Mouse (Mus musculus) adrenal gland, adult 8-10 months (tissue): Measurements from ENCODE around the gene Ehbp1l1. TPM values are rescaled to one million over a fixed set of nuclear protein-coding genes. Genes with fewer than 3 reads are reported as not detected.

Source experiments
- DNase-seq: peaks from one replicate; pipeline ENCODE4 v3.0.0; 2022
- microRNA-seq, 2 experiments: library from miRNA; unstranded; fragments of <30 nt; microRNA quantifications; one replicate each; pipeline ENCODE4 v1.2.0; 2022
- total RNA-seq, 4 experiments: library from RNA; stranded (reverse); gene quantifications; 2 replicates each; pipeline ENCODE4 v1.2.4; 2022

Ehbp1l1 gene
- total RNA-seq, 4 experiments from 2014 or later: 24.9 to 39.2 (median 32.8) TPM

DNA sequence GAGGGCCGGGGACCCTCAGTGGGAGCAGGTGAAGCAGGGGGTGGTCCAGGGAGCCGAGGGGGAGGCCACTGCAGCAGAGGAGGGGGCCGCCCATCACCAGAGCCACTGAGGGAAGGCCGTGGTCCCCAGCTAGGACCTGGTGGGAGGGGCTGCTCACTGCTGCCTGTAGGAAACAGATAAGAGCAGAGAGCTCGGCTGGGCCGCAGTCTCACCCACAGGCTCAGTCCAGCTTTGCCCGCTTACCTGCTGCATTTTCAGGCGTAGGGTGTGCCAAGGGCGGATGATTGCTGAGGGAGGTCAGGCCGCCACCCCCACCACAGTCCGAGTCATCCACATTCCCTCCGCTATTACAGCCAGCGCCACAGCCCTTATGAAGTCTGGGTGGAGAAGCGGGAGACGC, 60.7 kb downstream of the Ehbp1l1 start:
- no peak for DNase-seq

DNA sequence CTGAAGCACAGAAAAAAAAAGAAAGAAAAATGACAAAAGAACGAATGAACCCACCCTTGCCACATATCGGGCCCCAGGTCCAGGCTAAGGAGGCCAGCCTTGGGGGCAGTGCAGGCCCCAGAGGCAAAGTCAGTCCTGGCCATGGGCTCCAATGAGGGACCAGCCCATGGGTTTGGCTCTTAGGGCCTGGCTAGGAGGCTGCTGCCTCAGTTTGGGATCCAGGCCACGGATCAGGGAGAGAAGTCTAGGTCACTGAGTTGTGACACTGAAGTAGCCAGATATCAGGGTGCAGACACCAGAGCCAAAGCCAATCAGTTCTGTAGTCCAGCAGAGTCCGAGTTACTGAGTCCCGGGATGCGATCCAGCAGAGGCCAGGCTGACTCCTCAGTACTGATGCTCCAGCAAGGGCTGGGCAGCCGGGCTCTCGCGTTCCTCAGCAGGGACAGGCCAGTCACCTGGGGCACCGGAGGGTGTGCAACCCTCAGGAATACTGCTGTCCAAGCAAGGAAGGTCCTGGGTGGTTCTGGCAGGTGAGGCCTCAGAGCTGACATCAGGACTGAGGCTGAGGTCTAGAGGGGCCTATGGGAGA, 61.4 kb downstream of the Ehbp1l1 start:
- no peak for DNase-seq

DNA sequence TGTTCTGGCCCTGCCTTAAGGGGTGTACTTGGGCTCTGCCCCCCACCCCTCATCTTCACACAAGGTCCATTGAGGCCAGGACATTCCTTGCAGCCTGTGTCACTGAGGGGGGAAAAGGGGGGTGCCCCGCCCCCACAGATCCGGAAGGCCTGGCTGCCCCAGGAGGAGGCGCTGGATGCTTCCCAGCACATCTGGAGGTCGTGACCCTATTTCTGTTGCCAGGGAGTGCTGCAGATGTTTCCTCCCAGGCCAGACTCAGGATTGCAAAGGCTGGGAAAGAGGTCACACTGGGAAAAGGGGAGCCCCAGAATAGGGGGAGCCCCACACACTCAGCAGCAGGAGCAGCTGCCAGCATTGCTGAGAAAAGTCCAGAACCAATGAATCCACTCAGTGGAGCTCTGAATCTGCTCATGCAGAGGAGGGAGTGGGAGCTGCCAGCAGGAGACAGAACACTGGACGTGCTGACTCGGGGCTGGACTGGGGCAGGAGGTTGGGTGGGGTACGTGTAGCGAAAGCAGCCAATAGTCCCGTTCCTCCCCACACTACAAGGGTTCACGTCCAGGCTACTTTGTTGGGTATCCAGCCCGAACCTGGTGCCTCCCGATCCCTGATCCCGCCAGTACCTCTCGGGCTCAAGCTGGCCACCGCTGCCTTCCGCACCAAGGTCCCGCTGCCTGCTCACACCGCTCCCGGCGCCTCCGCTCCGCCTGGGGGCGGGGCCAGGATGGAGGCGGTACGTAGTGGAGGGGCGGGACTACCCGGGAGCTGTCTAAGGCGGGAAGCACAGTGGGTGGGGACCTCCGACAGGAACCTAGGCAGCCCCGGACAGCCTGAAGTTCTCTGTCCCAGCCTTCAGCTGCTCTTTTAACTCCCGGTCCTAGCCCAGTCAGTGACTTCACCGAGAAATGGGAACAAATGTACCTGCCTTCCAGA, 62.9 kb downstream of the Ehbp1l1 start, which contains the start of gene Sipa1:
Gene Sipa1 (minus strand): TSS at position 727 of the 933 bp plus-strand sequence.
- peak; percentile 93 for DNase-seq

DNA sequence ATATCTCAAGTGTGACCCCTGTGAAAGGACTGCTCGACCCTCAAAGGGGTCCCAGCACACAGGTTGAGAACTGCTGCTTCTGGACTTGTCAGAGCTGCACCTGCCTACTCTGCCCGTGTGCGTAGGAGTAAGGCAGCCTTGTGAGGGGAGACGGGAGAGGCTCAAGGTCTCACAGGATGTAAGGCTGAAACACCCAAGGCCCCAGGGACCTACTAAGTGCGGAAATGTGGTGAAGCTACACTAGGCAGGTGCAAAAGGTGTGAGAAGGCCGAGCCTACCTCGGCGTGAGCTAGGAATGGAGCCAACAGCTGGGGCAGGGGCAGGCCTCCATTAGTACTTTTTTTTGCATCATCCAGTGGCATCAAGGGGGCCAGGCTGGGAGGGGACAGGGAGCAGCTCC, 63.8 kb downstream of the Ehbp1l1 start:
- no peak for DNase-seq

DNA sequence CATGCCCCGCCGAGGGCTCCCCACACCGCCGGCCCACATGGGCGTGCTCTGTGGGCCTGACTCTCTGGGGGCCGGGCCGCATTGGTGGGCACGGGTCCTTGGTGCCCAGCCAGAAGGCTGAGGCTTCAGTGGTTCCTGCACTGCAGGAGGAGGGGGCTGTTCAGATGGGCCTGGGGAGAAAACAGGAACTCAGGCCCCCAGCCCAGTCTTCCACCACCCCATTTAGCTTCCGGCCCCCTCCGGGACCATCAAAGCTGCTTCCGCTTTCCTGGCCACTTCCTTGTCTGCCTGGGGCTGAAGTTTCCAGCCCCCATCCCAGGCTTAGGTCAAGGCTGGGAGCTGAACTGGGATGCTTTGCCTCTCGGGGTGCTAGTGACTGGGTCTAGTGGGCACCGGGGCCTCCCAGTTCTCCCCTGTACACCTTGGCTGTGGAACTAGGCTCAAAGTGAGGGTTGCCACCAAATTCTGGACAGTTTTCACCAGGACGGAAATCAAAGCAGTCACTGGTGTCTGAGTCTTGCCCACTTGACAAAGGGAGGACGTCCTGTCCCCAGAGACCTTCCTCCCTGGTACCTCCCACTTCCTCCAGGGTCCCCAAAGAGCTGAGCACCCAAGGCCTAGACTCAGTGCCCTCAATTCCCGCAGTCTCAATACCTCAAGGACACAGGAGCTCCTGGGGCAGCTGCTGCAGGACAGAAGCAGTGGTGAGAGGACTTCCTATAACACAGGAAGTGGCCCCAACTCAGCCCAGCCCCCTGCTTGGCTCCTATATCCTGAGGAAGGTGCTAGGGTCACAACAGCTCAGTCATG, 65.0 kb downstream of the Ehbp1l1 start:
- no peak for DNase-seq

Small RNAs within 50 kb of the gene (microRNA-seq; reads per million reads assigned to microRNA genes)
- 0 to 0.34 reads per million in 2 experiments for gene Mir6987

Other genes with a start within 250 kb of the Ehbp1l1 start
- gene Mus81, start 237.9 kb downstream of the Ehbp1l1 start, total RNA-seq: 10 to 100 TPM; 25.8 to 40.4 (median 33.8) TPM
- 100 to 1,000 TPM; 711 to 770 (median 737) TPM for gene Cfl1, start 235.9 kb downstream of the Ehbp1l1 start, total RNA-seq
- 10 to 100 TPM in 1 of 4 experiments, 1 to 10 TPM in 3; 2.2 to 10.4 (median 5.4) TPM for gene 1700020D05Rik, start 222.5 kb downstream of the Ehbp1l1 start, total RNA-seq
- gene Snx32, start 215.8 kb downstream of the Ehbp1l1 start, total RNA-seq: 10 to 100 TPM; 13.4 to 35.0 (median 23.9) TPM
- not detected for gene Ovol1, start 165.7 kb downstream of the Ehbp1l1 start, total RNA-seq
- gene Ap5b1, start 158.3 kb downstream of the Ehbp1l1 start, total RNA-seq: 10 to 100 TPM; 10.8 to 15.7 (median 13.1) TPM
- gene Rnaseh2c, start 124.4 kb downstream of the Ehbp1l1 start, total RNA-seq: 100 to 1,000 TPM; 123 to 156 (median 130) TPM
- 10 to 100 TPM; 71.6 to 90.4 (median 76.6) TPM for gene Kat5, start 116.1 kb downstream of the Ehbp1l1 start, total RNA-seq
- gene Rela, start 88.8 kb downstream of the Ehbp1l1 start, total RNA-seq: 100 to 1,000 TPM in 2 of 4 experiments, 10 to 100 TPM in 2; 90.0 to 114 (median 96.4) TPM
- 10 to 100 TPM; 40.3 to 76.9 (median 57.8) TPM for gene Sipa1, start 62.6 kb downstream of the Ehbp1l1 start, total RNA-seq
- 10 to 100 TPM; 40.8 to 53.6 (median 46.3) TPM for gene Map3k11, start 37.6 kb downstream of the Ehbp1l1 start, total RNA-seq
- 100 to 1,000 TPM in 3 of 4 experiments, 10 to 100 TPM in 1; 95.1 to 183 (median 136) TPM for gene Pcnx3, start 37.4 kb downstream of the Ehbp1l1 start, total RNA-seq
- gene Kcnk7, start 21.9 kb downstream of the Ehbp1l1 start, total RNA-seq: not detected
- gene Fam89b, start 3.3 kb upstream of the Ehbp1l1 start, total RNA-seq: 10 to 100 TPM; 56.2 to 62.7 (median 57.0) TPM
- gene Ltbp3, start 14.6 kb upstream of the Ehbp1l1 start, total RNA-seq: 100 to 1,000 TPM; 254 to 451 (median 353) TPM
- gene Scyl1, start 45.1 kb upstream of the Ehbp1l1 start, total RNA-seq: 100 to 1,000 TPM; 112 to 147 (median 124) TPM
- gene Frmd8, start 149.0 kb upstream of the Ehbp1l1 start, total RNA-seq: 10 to 100 TPM; 47.6 to 55.2 (median 53.4) TPM
- gene Slc25a45, start 151.5 kb upstream of the Ehbp1l1 start, total RNA-seq: 10 to 100 TPM; 12.8 to 21.7 (median 17.5) TPM
- 1 to 10 TPM in 3 of 4 experiments, under 1 TPM in 1; 0.93 to 3.5 (median 1.6) TPM for gene Tigd3, start 167.8 kb upstream of the Ehbp1l1 start, total RNA-seq
- gene Dpf2, start 186.7 kb upstream of the Ehbp1l1 start, total RNA-seq: 100 to 1,000 TPM in 3 of 4 experiments, 10 to 100 TPM in 1; 93.7 to 147 (median 129) TPM
- gene Cdc42ep2, start 198.5 kb upstream of the Ehbp1l1 start, total RNA-seq: 1 to 10 TPM; 4.9 to 9.6 (median 8.3) TPM
- 10 to 100 TPM; 22.5 to 51.0 (median 27.8) TPM for gene Pola2, start 237.9 kb upstream of the Ehbp1l1 start, total RNA-seq